Comparison of ENCODE assay signal across 8 mouse cellular contexts in the genomic region with DNA sequence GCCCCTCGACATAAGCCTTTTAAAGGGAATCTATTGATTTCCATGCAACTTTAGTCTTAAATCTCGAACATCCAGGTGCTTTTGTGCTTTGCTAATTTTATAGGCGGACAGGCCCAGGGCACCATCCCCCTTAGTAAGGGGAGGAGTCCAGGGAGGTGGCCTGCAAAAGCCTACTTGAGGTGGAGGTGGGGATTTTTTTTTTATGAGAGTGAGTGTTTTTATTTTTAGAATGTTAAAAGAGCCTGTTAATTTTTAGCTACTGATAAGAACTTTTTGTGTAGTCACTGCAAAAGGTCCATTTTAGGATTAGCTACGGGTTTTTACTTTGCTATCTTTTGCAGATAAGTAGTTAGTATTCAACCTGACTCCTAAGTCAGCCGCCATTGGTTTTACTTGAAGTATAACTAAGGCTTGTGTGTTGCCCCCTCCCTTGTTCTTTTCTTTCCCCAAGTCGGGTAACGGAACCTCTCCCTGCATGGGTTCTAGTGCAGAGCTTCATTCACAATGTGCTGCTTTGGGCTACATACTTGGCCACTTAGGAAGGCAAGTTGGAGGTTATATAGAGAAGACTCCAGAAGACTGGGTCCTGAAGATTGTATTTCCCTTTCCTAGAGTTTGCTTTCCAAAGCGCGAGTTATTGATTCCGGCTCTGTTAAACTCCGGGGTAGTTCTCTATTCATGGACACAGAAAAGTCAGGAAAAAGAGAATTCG. TPM values are rescaled to one million over a fixed set of nuclear protein-coding genes. Genes with fewer than 3 reads are reported as not detected.
DNase-seq lines count a peak whose midpoint lies in the region; ATAC-seq lines count a peak whose summit lies in the region.

No protein-coding gene starts in this region.

- peak overlapping the region; percentile 95 for H3K4me3 ChIP-seq in neural tube, embryonic 11.5 days (ENCODE audit: low read depth, low read length)
- peak overlapping the region; percentile 85 for H3K4me3 ChIP-seq in hindbrain, embryonic 16.5 days (ENCODE audit: low read length)

- no peak overlapping the region for H3K9ac ChIP-seq in neural tube, embryonic 11.5 days (ENCODE audit: low read length)
- H3K9ac ChIP-seq in hindbrain, embryonic 16.5 days (ENCODE audit: low read depth, low read length) = no peak overlapping the region

- H3K4me2 ChIP-seq in neural tube, embryonic 11.5 days (ENCODE audit: low read depth) = peak overlapping the region; percentile 62
- peak overlapping the region; percentile 88 for H3K4me2 ChIP-seq in hindbrain, embryonic 16.5 days (ENCODE audit: low read length)

- 58% methylated on average over 12 of the region's 12 CpGs for WGBS in neural tube, embryonic 11.5 days
- 56% methylated on average over 12 of the region's 12 CpGs for WGBS in hindbrain, embryonic 16.5 days

- ATAC-seq in neural tube, embryonic 11.5 days (ENCODE audit: insufficient read depth, low FRiP score, low TSS enrichment) = no peak
- ATAC-seq in erythroblast, adult 5-6 weeks (replicated peaks; ENCODE audit: low FRiP score, poor library complexity, severe bottlenecking) = peak; percentile 38
- ATAC-seq in hindbrain, embryonic 16.5 days = no peak

- DNase-seq in neural tube, embryonic 11.5 days (ENCODE audit: low spot score) = no peak
- DNase-seq in neural tube, embryonic 10.5 days (ENCODE audit: extremely low spot score, low spot score) = no peak
- peak; percentile 45 to 69 for DNase-seq in lung, adult 18-20 months
- peak; percentile 26 to 41 for DNase-seq in spleen, postnatal 10 days (ENCODE audit: low spot score in 2 of 2)
- DNase-seq in MN1 (ENCODE audit: low spot score) = no peak
- no peak for DNase-seq in cerebellum, postnatal 36 days

- H3K27me3 ChIP-seq in neural tube, embryonic 11.5 days (ENCODE audit: control insufficient read depth, insufficient read depth, low read length) = no peaks in the 10 kb centered on the region
- no peaks in the 10 kb centered on the region for H3K27me3 ChIP-seq in hindbrain, embryonic 16.5 days (replicated peaks; ENCODE audit: control insufficient read depth, insufficient read depth, low read length)

- no peaks in the 10 kb centered on the region for H3K9me3 ChIP-seq in neural tube, embryonic 11.5 days (ENCODE audit: control insufficient read depth, low read length)
- no peaks in the 10 kb centered on the region for H3K9me3 ChIP-seq in hindbrain, embryonic 16.5 days (ENCODE audit: control insufficient read depth, low read length)

- H3K36me3 ChIP-seq in neural tube, embryonic 11.5 days (ENCODE audit: control insufficient read depth, insufficient read depth, low read length) = no peaks in the 10 kb centered on the region; the same call in 1 of the 2 replicates
- no peaks in the 10 kb centered on the region for H3K36me3 ChIP-seq in hindbrain, embryonic 16.5 days (ENCODE audit: control insufficient read depth, insufficient read depth, low read length)

- no peaks in the 10 kb centered on the region for H3K4me1 ChIP-seq in neural tube, embryonic 11.5 days (ENCODE audit: control insufficient read depth, insufficient read depth, low read length)
- H3K4me1 ChIP-seq in hindbrain, embryonic 16.5 days (ENCODE audit: control insufficient read depth, insufficient read depth, low read depth, low read length) = peaks cover 2% of the 10 kb centered on the region

- no peak overlapping the region for H3K27ac ChIP-seq in neural tube, embryonic 11.5 days (ENCODE audit: low read depth, low read length)
- no peak overlapping the region for H3K27ac ChIP-seq in hindbrain, embryonic 16.5 days (ENCODE audit: low read depth, low read length)

RNA-seq across cellular contexts. Expression of a gene that starts 2.2 kb away (rescaled TPM):
- polyA plus RNA-seq in neural tube, embryonic 11.5 days (2014; fragmentation: Nextera tagmentation; extraction: Ambion mirVana) = 30.6 and 31.6 TPM in 2 replicates
- 8.5 and 21.9 TPM in 2 replicates for total RNA-seq in erythroblast, adult 5-6 weeks (2015; ENCODE audit: low replicate concordance)
- 6.8 and 9.5 TPM in 2 replicates for total RNA-seq in erythroblast, adult 5-6 weeks (2017; ENCODE audit: low replicate concordance)
- polyA plus RNA-seq in hindbrain, embryonic 16.5 days (2015; fragmentation: Nextera tagmentation; extraction: Ambion mirVana) = 5.1 and 6.5 TPM in 2 replicates

Comparison
In these comparisons a context has a peak if more than half of its experiments do, and no peak if none do; other contexts are left out.
1. DNase-seq: peak in lung, adult 18-20 months (2 of 2) and spleen, postnatal 10 days (2 of 2); none in neural tube, embryonic 11.5 days (single experiment), neural tube, embryonic 10.5 days (single experiment), MN1 (single experiment) and cerebellum, postnatal 36 days (0 of 2).